Mouse (Mus musculus) lung, postnatal 0 days (tissue): ENCODE measurements at regions not wholly inside any gene's neighbourhood (a gene's known extent, or its start where the extent isn't known, plus 50 kb on each side); places are given as distances from the start of the nearest gene placed in this dataset.

ENCODE experiments used
- ATAC-seq: fragments of 200-750 bp; cut with Nextera tagmentation; 2 replicates; pipeline ENCODE4 v1.8.0; 2017; ENCODE audit warnings: moderate library complexity
- DNase-seq: peaks from one replicate; pipeline ENCODE4 v3.0.0-alpha.2; 2016; ENCODE audit warnings: low spot score
- H3K27ac ChIP-seq: fragments of 300-500 bp; sonication (generic); 2 replicates; pipeline ENCODE4 v1.5.1; 2014; ENCODE audit warnings: antibody characterized with exemption, mild to moderate bottlenecking, low read length, mixed read lengths
- H3K27me3 ChIP-seq: fragments of 300-500 bp; sonication (generic); replicated peaks from 2 replicates; pipeline ENCODE4 v1.6.1; 2014; ENCODE audit warnings: low read length, mixed read lengths; ENCODE audit not compliant: insufficient read depth
- H3K36me3 ChIP-seq: fragments of 300-500 bp; sonication (generic); 2 replicates; pipeline ENCODE4 v1.6.1; 2014; ENCODE audit warnings: low read length, mixed read lengths; ENCODE audit not compliant: insufficient read depth
- H3K4me1 ChIP-seq: fragments of 300-500 bp; sonication (generic); 2 replicates; pipeline ENCODE4 v1.6.1; 2014; ENCODE audit warnings: antibody characterized with exemption, low read depth, low read length, mixed read lengths; ENCODE audit not compliant: insufficient read depth
- H3K4me2 ChIP-seq: fragments of 300-500 bp; sonication (generic); replicated peaks from 2 replicates; pipeline ENCODE4 v1.6.1; 2014; ENCODE audit warnings: low read depth, mild to moderate bottlenecking, low read length, moderate library complexity, mixed read lengths
- H3K4me3 ChIP-seq: fragments of 300-500 bp; sonication (generic); 2 replicates; pipeline ENCODE4 v1.5.1; 2014; ENCODE audit warnings: low read depth, low read length
- H3K9ac ChIP-seq: fragments of 300-500 bp; sonication (generic); replicated peaks from 2 replicates; pipeline ENCODE4 v1.6.1; 2014; ENCODE audit warnings: low read depth, mild to moderate bottlenecking
- H3K9me3 ChIP-seq: fragments of 300-500 bp; sonication (generic); 2 replicates; pipeline ENCODE4 v1.6.1; 2016; ENCODE audit warnings: low read length, mixed read lengths
- CTCF ChIP-seq: IDR thresholded peaks from 2 replicates; pipeline ENCODE4 v1.5.1; 2016; ENCODE audit warnings: antibody characterized with exemption, mild to moderate bottlenecking
- EP300 ChIP-seq: IDR thresholded peaks from 2 replicates; pipeline ENCODE4 v1.6.1; 2016; ENCODE audit warnings: antibody characterized with exemption, mild to moderate bottlenecking, control low read depth
- WGBS: fragments of 180-500 bp; shearing (Covaris S2); extraction: QIAGEN DNeasy Blood & Tissue Kit; methylation state at CpG from one replicate; pipeline ENCODE4 v1.1.7; 2014; 5-methylcytosine and 5-hydroxymethylcytosine counted together

GRCm38 (mm10) chr10:8968276-8968923 is 82.5 kb upstream of the Sash1 start:
- Histone ChIP-seq H3K9me3 (no peaks in the 10 kb centered on the region), H3K27ac (peak overlapping the region; percentile 40; the same call in 1 of the 2 replicates), H3K4me2 (no peak overlapping the region), H3K27me3 (no peaks in the 10 kb centered on the region), H3K9ac (no peak overlapping the region), H3K36me3 (no peaks in the 10 kb centered on the region), H3K4me1 (no peaks in the 10 kb centered on the region), H3K4me3 (no peak overlapping the region)
- DNase-seq = peak; percentile 66
- no peak for TF ChIP-seq CTCF
- TF ChIP-seq EP300 = no peak
- peak; percentile 64 for ATAC-seq
- WGBS = 31% methylated on average over 8 of the region's 8 CpGs

GRCm38 (mm10) chr10:8962921-8963320 is 77.1 kb upstream of the Sash1 start:
- Histone ChIP-seq H3K4me2 (no peak overlapping the region), H3K4me1 (no peaks in the 10 kb centered on the region), H3K4me3 (no peak overlapping the region), H3K36me3 (no peaks in the 10 kb centered on the region), H3K27me3 (no peaks in the 10 kb centered on the region), H3K9ac (no peak overlapping the region), H3K9me3 (no peaks in the 10 kb centered on the region), H3K27ac (no peak overlapping the region)
- no peak for TF ChIP-seq CTCF
- no peak for TF ChIP-seq EP300
- no peak for DNase-seq
- WGBS = 74% methylated on average over 5 of the region's 5 CpGs
- ATAC-seq = no peak

GRCm38 (mm10) chr10:8960964-8961675 is 75.2 kb upstream of the Sash1 start:
- H3K9ac ChIP-seq = no peak overlapping the region
- no peak overlapping the region for H3K4me2 ChIP-seq
- H3K36me3 ChIP-seq = no peaks in the 10 kb centered on the region
- H3K27ac ChIP-seq = no peak overlapping the region
- DNase-seq = no peak
- no peak overlapping the region for H3K4me3 ChIP-seq
- H3K4me1 ChIP-seq = no peaks in the 10 kb centered on the region
- no peaks in the 10 kb centered on the region for H3K27me3 ChIP-seq
- TF ChIP-seq CTCF = no peak
- TF ChIP-seq EP300 = no peak
- 72% methylated on average over 10 of the region's 10 CpGs for WGBS
- no peak for ATAC-seq
- no peaks in the 10 kb centered on the region for H3K9me3 ChIP-seq

- 91% methylated on average over 9 of the region's 9 CpGs for WGBS
- no peak for TF ChIP-seq EP300
- TF ChIP-seq CTCF = no peak
- H3K9ac ChIP-seq = no peak overlapping the region
- H3K27me3 ChIP-seq = no peaks in the 10 kb centered on the region
- no peak overlapping the region for H3K4me3 ChIP-seq
- H3K27ac ChIP-seq = no peak overlapping the region
- no peaks in the 10 kb centered on the region for H3K9me3 ChIP-seq
- ATAC-seq (no peak), DNase-seq (no peak)
- H3K4me2 ChIP-seq = no peak overlapping the region
- H3K36me3 ChIP-seq = no peaks in the 10 kb centered on the region
- no peaks in the 10 kb centered on the region for H3K4me1 ChIP-seq
Measured at GRCm38 (mm10) chr10:8960275-8960960, 74.5 kb upstream of the Sash1 start.

GRCm38 (mm10) chr10:8955499-8956211 is 69.8 kb upstream of the Sash1 start:
- no peak for TF ChIP-seq EP300
- WGBS = 44% methylated on average over 6 of the region's 6 CpGs
- no peaks in the 10 kb centered on the region for H3K36me3 ChIP-seq
- H3K27me3 ChIP-seq = no peaks in the 10 kb centered on the region
- no peak overlapping the region for H3K4me2 ChIP-seq
- H3K4me1 ChIP-seq = 0 out of 2 replicates have a peak, but pooled peaks cover 4% of the 10 kb centered on the region
- no peak overlapping the region for H3K4me3 ChIP-seq
- no peaks in the 10 kb centered on the region for H3K9me3 ChIP-seq
- H3K9ac ChIP-seq = no peak overlapping the region
- no peak overlapping the region for H3K27ac ChIP-seq
- ATAC-seq (no peak), DNase-seq (no peak)

GRCm38 (mm10) chr10:8954003-8954402 is 68.1 kb upstream of the Sash1 start:
- Histone ChIP-seq H3K36me3 (no peaks in the 10 kb centered on the region), H3K9me3 (no peaks in the 10 kb centered on the region), H3K27me3 (no peaks in the 10 kb centered on the region), H3K4me2 (no peak overlapping the region), H3K4me1 (0 out of 2 replicates have a peak, but pooled peaks cover 6% of the 10 kb centered on the region), H3K9ac (no peak overlapping the region), H3K27ac (no peak overlapping the region), H3K4me3 (no peak overlapping the region)
- 86% methylated on average over 4 of the region's 4 CpGs for WGBS
- DNase-seq = no peak
- TF ChIP-seq CTCF (no peak), EP300 (no peak)
- ATAC-seq = no peak
